Mouse (Mus musculus): ENCODE measurements around the gene Pdlim4.

GRCm38 (mm10) chr11:54058643-54059042 is 10.2 kb downstream of the Pdlim4 start:
- no peak for TF ChIP-seq CTCF (IDR thresholded peaks at IDR 0.05; ENCODE audit: insufficient read depth, low read depth, low read length)
- no peak for TF ChIP-seq POLR2A (IDR thresholded peaks at IDR 0.05; ENCODE audit: insufficient read depth, low read depth, low read length)
